Mouse (Mus musculus) E14TG2a.4 (cell line): ENCODE data around the gene Dnajc10.

Experiments used
- H3K27me3 ChIP-seq: 2 replicates; pipeline ENCODE4 v1.6.1; 2014; ENCODE audit warnings: low read length, control low read depth; ENCODE audit not compliant: insufficient read depth
- H3K36me3 ChIP-seq: 2 replicates; pipeline ENCODE4 v1.6.1; 2014; ENCODE audit warnings: low read length, control low read depth; ENCODE audit not compliant: insufficient read depth
- H3K4me1 ChIP-seq: replicated peaks from 2 replicates; pipeline ENCODE4 v1.6.1; 2014; ENCODE audit warnings: low read depth, low read length, control low read depth
- H3K4me3 ChIP-seq: replicated peaks from 2 replicates; pipeline ENCODE4 v1.5.1; 2014; ENCODE audit warnings: mild to moderate bottlenecking, low read length
- H3K9me3 ChIP-seq: 2 replicates; pipeline ENCODE4 v1.6.1; 2014; ENCODE audit warnings: low read length, control low read depth
- CTCF ChIP-seq: conservative IDR thresholded peaks from 2 replicates; pipeline ENCODE4 v1.5.1; 2014; ENCODE audit warnings: low read length
- NANOG ChIP-seq: IDR thresholded peaks from 2 replicates; pipeline ENCODE4 v1.6.1; 2014; ENCODE audit warnings: borderline replicate concordance, low read length, mixed read lengths
- POU5F1 ChIP-seq: IDR thresholded peaks from 2 replicates; pipeline ENCODE4 v1.6.1; 2014; ENCODE audit warnings: low read length, borderline replicate concordance

Dnajc10 gene

DNA sequence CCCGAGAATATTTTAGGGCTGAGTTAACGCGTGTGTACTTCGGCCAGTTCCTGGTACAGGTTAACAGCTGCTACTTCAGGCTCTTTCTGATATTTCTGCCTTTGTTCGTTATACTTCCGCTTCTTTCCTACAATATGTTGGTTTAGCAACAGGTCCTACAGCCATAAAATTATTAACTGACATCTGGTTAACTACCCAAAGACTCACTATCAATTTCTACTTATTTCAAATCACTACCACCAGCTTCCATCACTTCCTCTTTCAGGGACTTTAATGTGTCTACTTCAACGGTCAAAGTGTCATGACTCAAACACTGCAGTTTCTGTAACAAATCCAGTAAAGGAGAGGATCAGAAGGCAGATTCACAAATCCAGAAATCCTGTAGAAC lies 418 bp upstream of the Dnajc10 start:
- H3K9me3 ChIP-seq, result no peaks in the 10 kb centered on the region
- TF ChIP-seq CTCF (no peak), NANOG (no peak), POU5F1 (no peak)
- peak overlapping the region; percentile 91 for H3K4me3 ChIP-seq
- H3K36me3 ChIP-seq, result peaks cover 15% of the 10 kb centered on the region
- no peaks in the 10 kb centered on the region for H3K27me3 ChIP-seq
- peaks cover 15% of the 10 kb centered on the region for H3K4me1 ChIP-seq

DNA sequence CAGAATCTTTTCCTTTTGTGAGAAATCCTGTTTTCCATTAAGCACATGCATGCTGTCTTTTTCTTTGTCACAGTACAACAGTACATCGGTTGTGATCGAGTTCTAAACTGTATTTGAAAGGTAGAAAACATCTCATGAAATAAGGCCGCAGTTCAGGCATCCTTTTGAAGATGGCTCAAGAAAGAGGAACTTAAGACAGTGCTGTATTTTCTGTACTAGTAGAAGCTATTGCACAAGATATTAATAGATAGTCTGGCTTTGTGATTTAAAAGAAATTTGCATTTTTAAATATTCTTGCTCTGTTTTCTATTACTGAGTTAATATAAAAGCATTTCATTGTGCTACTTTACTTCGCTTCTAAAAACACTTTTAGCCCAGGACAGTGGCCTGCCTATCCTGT lies 7.6 kb downstream of the Dnajc10 start:
- H3K9me3 ChIP-seq, result no peaks in the 10 kb centered on the region
- H3K4me1 ChIP-seq, result no peaks in the 10 kb centered on the region
- H3K36me3 ChIP-seq, result peaks cover 75% of the 10 kb centered on the region
- no peaks in the 10 kb centered on the region for H3K27me3 ChIP-seq
- H3K4me3 ChIP-seq, result no peak overlapping the region
- TF ChIP-seq CTCF (no peak), POU5F1 (no peak), NANOG (no peak)

DNA sequence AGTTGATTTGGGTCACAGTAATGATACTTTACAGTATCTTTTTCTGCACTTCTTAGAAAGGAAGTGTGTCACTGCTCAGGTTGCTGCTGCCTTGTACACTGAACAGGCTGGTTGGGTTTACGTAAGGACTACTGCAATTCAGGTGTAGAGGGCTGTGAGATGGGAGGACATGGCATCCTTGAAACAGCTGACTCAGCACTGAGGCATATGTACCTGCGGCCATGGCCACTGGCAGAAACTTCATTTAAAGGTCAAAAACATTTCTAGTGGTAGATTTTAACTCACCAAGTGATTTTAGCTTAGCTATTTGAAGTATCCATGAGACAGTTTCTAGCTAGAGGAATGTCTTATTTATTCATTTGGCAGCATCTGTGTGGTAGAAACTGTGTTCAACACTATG lies 10.5 kb downstream of the Dnajc10 start:
- no peaks in the 10 kb centered on the region for H3K27me3 ChIP-seq
- H3K9me3 ChIP-seq, result no peaks in the 10 kb centered on the region
- no peaks in the 10 kb centered on the region for H3K4me1 ChIP-seq
- no peak overlapping the region for H3K4me3 ChIP-seq
- peaks cover 76% of the 10 kb centered on the region for H3K36me3 ChIP-seq
- TF ChIP-seq NANOG (no peak), CTCF (no peak), POU5F1 (no peak)

DNA sequence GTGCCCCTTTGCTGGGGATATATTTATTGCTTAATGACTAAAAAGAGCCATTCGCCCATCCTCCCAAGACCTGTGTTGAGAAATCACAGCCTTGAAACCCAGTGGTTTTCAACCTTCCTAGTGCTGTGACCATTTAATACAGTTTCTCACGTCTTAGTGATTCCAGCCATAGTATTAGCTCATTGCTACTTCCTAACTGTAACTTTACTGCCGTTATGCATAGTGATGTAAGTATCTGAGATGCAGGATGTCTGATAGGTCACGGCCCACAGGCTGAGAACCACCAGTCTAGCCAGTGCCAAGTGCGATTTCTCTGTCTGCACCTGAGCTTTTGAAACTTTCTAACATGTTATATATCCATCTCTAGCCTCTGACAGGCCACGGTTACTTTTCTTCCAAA lies 12.0 kb downstream of the Dnajc10 start:
- TF ChIP-seq CTCF (no peak), NANOG (no peak), POU5F1 (no peak)
- Histone ChIP-seq H3K36me3 (peaks cover 71% of the 10 kb centered on the region), H3K9me3 (no peaks in the 10 kb centered on the region), H3K27me3 (no peaks in the 10 kb centered on the region), H3K4me3 (no peak overlapping the region), H3K4me1 (no peaks in the 10 kb centered on the region)

DNA sequence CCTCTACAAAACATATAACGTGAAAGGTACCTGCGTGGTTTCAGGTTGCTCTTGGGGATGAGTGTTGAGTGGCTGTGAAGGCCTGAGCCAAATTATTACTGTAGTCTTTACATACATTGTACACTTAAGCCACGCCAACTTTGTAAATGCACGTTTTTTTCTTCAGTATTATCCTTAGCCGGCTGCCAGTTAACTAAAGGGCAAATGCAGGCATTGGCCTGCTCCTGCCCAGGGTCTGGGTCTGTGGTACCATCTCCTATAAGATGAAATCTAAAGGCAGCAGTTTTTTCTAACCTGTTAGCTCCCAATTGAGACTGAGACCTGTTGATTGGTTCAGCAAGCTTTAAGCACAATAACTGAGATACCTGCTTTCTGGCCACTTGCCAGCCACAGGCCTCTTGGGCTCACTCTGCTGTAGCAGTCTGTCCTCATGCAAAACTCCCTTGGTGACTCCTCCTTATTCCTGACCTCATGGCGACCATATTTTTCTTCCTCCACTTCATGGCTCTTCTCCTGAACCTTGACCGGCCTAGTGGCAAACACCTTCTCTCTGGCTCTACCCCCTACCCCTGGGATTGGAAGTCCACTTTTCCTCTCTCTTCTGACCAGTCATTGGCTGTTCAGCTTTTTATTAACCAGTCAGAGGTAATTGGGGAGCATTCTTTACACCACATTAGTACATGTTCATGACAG lies 13.8 kb downstream of the Dnajc10 start:
- no peak overlapping the region for H3K4me3 ChIP-seq

DNA sequence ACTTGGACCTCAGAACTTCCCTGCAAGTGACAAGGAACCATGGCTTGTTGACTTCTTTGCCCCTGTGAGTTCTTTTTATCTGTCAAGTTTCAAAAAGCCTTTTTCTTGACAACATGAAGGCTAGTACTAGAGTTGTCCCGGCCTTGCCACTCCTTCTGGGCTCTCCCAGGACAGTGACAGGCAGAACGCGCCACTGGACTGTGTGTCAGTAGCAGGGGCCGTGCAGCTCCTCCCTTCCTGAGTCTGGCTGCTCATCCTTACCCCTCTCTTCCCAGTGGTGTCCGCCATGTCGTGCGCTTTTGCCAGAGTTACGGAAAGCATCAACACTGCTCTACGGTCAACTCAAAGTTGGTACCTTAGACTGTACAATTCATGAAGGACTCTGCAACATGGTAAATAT lies 25.3 kb downstream of the Dnajc10 start:
- H3K4me3 ChIP-seq, result no peak overlapping the region
- H3K4me1 ChIP-seq, result no peaks in the 10 kb centered on the region
- TF ChIP-seq POU5F1 (no peak), CTCF (no peak), NANOG (no peak)
- H3K36me3 ChIP-seq, result peaks cover 87% of the 10 kb centered on the region
- H3K9me3 ChIP-seq, result no peaks in the 10 kb centered on the region
- H3K27me3 ChIP-seq, result no peaks in the 10 kb centered on the region

More for the DNA sequence above, 13.8 kb downstream of the Dnajc10 start:
- TF ChIP-seq NANOG, result no peak
- H3K4me1 ChIP-seq, result no peaks in the 10 kb centered on the region
- H3K36me3 ChIP-seq, result peaks cover 69% of the 10 kb centered on the region
- H3K9me3 ChIP-seq, result no peaks in the 10 kb centered on the region
- no peaks in the 10 kb centered on the region for H3K27me3 ChIP-seq

DNA sequence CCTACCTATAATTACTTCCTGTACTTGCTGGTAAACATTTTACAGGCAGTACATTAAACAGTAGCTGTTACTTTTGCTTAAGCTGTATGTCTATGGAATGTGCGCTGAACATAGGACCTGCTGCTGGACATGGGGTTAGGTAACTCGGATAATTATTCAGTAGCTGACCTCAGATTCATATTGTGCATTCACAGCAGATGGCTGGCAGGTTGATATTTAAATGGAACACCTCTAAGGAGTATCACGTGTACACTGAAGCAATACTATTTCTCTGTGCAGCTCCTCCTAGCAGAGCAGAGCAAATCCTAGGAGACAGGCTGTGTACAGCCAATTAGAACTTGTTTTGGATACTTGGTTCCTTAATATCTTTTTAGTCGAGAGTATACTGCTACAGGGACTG lies 39.3 kb downstream of the Dnajc10 start:
- H3K9me3 ChIP-seq, result no peaks in the 10 kb centered on the region
- no peak overlapping the region for H3K4me3 ChIP-seq
- H3K4me1 ChIP-seq, result no peaks in the 10 kb centered on the region
- TF ChIP-seq NANOG, result no peak
- no peak for TF ChIP-seq CTCF
- TF ChIP-seq POU5F1, result no peak
- peaks cover 33% of the 10 kb centered on the region for H3K36me3 ChIP-seq
- H3K27me3 ChIP-seq, result no peaks in the 10 kb centered on the region

DNA sequence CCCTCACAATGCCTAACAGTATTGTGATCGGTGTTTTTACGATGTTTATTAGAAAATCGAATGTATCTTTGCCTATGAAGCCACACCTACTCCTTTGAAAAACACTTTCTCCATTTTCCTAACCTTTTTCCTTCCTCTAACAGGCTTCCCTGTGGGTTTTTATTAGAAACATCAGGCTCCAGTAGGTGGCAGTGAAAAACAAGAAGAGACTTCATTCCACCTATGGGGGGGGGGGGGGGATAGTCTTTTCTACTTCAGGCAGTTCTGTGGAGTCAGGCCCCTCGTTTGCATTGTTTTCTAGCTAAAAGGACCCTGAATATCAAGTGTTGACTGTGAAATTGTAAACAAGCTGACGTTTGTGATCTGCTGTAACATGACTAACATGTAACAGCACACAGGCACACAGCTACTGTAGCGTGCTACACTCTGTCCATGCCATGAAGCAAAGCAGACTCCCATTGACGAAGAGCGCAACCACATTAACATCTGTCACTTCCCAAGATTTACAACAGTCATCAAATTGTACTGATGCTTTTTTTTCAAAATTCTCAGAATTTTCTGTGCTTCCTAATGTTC lies 41.5 kb downstream of the Dnajc10 start:
- H3K4me1 ChIP-seq, result no peaks in the 10 kb centered on the region
- H3K27me3 ChIP-seq, result no peaks in the 10 kb centered on the region
- no peaks in the 10 kb centered on the region for H3K9me3 ChIP-seq
- peaks cover 18% of the 10 kb centered on the region for H3K36me3 ChIP-seq
- TF ChIP-seq POU5F1, result no peak
- H3K4me3 ChIP-seq, result no peak overlapping the region

DNA sequence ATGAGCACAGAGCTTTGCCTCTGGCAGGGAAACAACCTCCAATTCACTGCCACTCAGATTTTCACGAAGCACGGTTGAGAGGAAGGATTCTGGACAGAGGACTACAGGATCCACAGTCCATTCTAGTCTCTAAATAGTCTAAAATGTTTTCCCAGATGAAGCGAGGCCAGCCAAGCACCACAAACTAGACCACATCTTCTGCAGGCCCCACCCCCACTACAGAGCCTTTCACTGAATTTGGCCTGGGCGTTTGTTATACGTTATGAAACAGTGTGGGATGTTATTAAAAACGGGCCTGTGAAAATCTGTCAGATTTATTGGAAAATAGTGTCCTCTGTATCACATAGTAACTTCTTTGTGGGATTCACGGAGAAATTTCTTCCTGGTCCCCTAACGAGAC lies 56.2 kb downstream of the Dnajc10 start:
- no peak overlapping the region for H3K4me3 ChIP-seq
- H3K4me1 ChIP-seq, result no peaks in the 10 kb centered on the region
- peaks cover 2% of the 10 kb centered on the region for H3K9me3 ChIP-seq
- H3K36me3 ChIP-seq, result no peaks in the 10 kb centered on the region
- no peak for TF ChIP-seq POU5F1
- no peak for TF ChIP-seq CTCF
- no peak for TF ChIP-seq NANOG
- no peaks in the 10 kb centered on the region for H3K27me3 ChIP-seq
